Mouse (Mus musculus): ENCODE measurements around the gene Capza1. TPM values are rescaled to one million over a fixed set of nuclear protein-coding genes. Genes with fewer than 3 reads are reported as not detected.

The Capza1 gene
- polyA plus RNA-seq, 1 experiment = 29.6 TPM

- 88% methylated on average over 12 of the region's 12 CpGs for WGBS
- no peak for DNase-seq (ENCODE audit: low read depth in 1 of 2, low spot score in 2 of 2)
- Histone ChIP-seq H3K4me1 (ENCODE audit: control insufficient read depth, insufficient read depth, insufficient read length) (peaks cover 3% of the 10 kb centered on the region; the same call in 1 of the 2 replicates), H3K27ac (ENCODE audit: insufficient read depth, low read length) (no peak overlapping the region), H3K4me3 (ENCODE audit: extremely low read depth, insufficient read depth, insufficient read length) (no peak overlapping the region), H3K36me3 (ENCODE audit: control insufficient read depth, insufficient read depth, low read length) (peaks cover 15% of the 10 kb centered on the region), H3K27me3 (ENCODE audit: control insufficient read depth, insufficient read depth, low read length) (no peaks in the 10 kb centered on the region)
- TF ChIP-seq POLR2A (IDR thresholded peaks at IDR 0.05; ENCODE audit: low read depth, low read length) (no peak), CTCF (IDR thresholded peaks at IDR 0.05; ENCODE audit: extremely low read depth, insufficient read depth, insufficient read length, insufficient replicate concordance) (no peak)
Observed at GRCm38 (mm10) chr3:104794953-104795470, 69.3 kb downstream of the Capza1 start.

GRCm38 (mm10) chr3:104793871-104794828 lies 70.2 kb downstream of the Capza1 start:
- H3K4me3 ChIP-seq (ENCODE audit: extremely low read depth, insufficient read depth, insufficient read length) = no peak overlapping the region
- no peak overlapping the region for H3K27ac ChIP-seq (ENCODE audit: insufficient read depth, low read length)
- no peaks in the 10 kb centered on the region for H3K27me3 ChIP-seq (ENCODE audit: control insufficient read depth, insufficient read depth, low read length)
- peaks cover 5% of the 10 kb centered on the region; the same call in 1 of the 2 replicates for H3K4me1 ChIP-seq (ENCODE audit: control insufficient read depth, insufficient read depth, insufficient read length)
- TF ChIP-seq CTCF (IDR thresholded peaks at IDR 0.05; ENCODE audit: extremely low read depth, insufficient read depth, insufficient read length, insufficient replicate concordance) (no peak), POLR2A (IDR thresholded peaks at IDR 0.05; ENCODE audit: low read depth, low read length) (no peak)
- 71% methylated on average over 20 of the region's 20 CpGs for WGBS
- DNase-seq (ENCODE audit: low read depth in 1 of 2, low spot score in 2 of 2) = peak in 1 of 2 experiments; percentile 46
- H3K36me3 ChIP-seq (ENCODE audit: control insufficient read depth, insufficient read depth, low read length) = peaks cover 7% of the 10 kb centered on the region

GRCm38 (mm10) chr3:104792360-104793270 lies 71.7 kb downstream of the Capza1 start:
- H3K36me3 ChIP-seq (ENCODE audit: control insufficient read depth, insufficient read depth, low read length) = peaks cover 5% of the 10 kb centered on the region
- no peak overlapping the region for H3K27ac ChIP-seq (ENCODE audit: insufficient read depth, low read length)
- 0 out of 2 replicates have a peak, but pooled peaks cover 2% of the 10 kb centered on the region for H3K27me3 ChIP-seq (ENCODE audit: control insufficient read depth, insufficient read depth, low read length)
- no peak for TF ChIP-seq CTCF (IDR thresholded peaks at IDR 0.05; ENCODE audit: extremely low read depth, insufficient read depth, insufficient read length, insufficient replicate concordance)
- no peak for TF ChIP-seq POLR2A (IDR thresholded peaks at IDR 0.05; ENCODE audit: low read depth, low read length)
- no peak for DNase-seq (ENCODE audit: low read depth in 1 of 2, low spot score in 2 of 2)
- H3K4me3 ChIP-seq (ENCODE audit: extremely low read depth, insufficient read depth, insufficient read length) = no peak overlapping the region
- peaks cover 8% of the 10 kb centered on the region; the same call in 1 of the 2 replicates for H3K4me1 ChIP-seq (ENCODE audit: control insufficient read depth, insufficient read depth, insufficient read length)
- WGBS = 82% methylated on average over 15 of the region's 15 CpGs

- H3K36me3 ChIP-seq (ENCODE audit: control insufficient read depth, insufficient read depth, low read length) = peaks cover 5% of the 10 kb centered on the region
- H3K27ac ChIP-seq (ENCODE audit: insufficient read depth, low read length) = no peak overlapping the region
- no peak for DNase-seq (ENCODE audit: low read depth in 1 of 2, low spot score in 2 of 2)
- WGBS = 95% methylated on average over 8 of the region's 8 CpGs
- H3K4me1 ChIP-seq (ENCODE audit: control insufficient read depth, insufficient read depth, insufficient read length) = peaks cover 7% of the 10 kb centered on the region; the same call in 1 of the 2 replicates
- no peak overlapping the region for H3K4me3 ChIP-seq (ENCODE audit: extremely low read depth, insufficient read depth, insufficient read length)
- TF ChIP-seq POLR2A (IDR thresholded peaks at IDR 0.05; ENCODE audit: low read depth, low read length) = no peak
- no peak for TF ChIP-seq CTCF (IDR thresholded peaks at IDR 0.05; ENCODE audit: extremely low read depth, insufficient read depth, insufficient read length, insufficient replicate concordance)
- 0 out of 2 replicates have a peak, but pooled peaks cover 2% of the 10 kb centered on the region for H3K27me3 ChIP-seq (ENCODE audit: control insufficient read depth, insufficient read depth, low read length)
Observed at GRCm38 (mm10) chr3:104791671-104792070, 72.6 kb downstream of the Capza1 start.

- Histone ChIP-seq H3K36me3 (ENCODE audit: control insufficient read depth, insufficient read depth, low read length) (peaks cover 5% of the 10 kb centered on the region), H3K4me1 (ENCODE audit: control insufficient read depth, insufficient read depth, insufficient read length) (peaks cover 5% of the 10 kb centered on the region; the same call in 1 of the 2 replicates), H3K4me3 (ENCODE audit: extremely low read depth, insufficient read depth, insufficient read length) (no peak overlapping the region), H3K27me3 (ENCODE audit: control insufficient read depth, insufficient read depth, low read length) (0 out of 2 replicates have a peak, but pooled peaks cover 2% of the 10 kb centered on the region), H3K27ac (ENCODE audit: insufficient read depth, low read length) (no peak overlapping the region)
- TF ChIP-seq POLR2A (IDR thresholded peaks at IDR 0.05; ENCODE audit: low read depth, low read length) (no peak), CTCF (IDR thresholded peaks at IDR 0.05; ENCODE audit: extremely low read depth, insufficient read depth, insufficient read length, insufficient replicate concordance) (no peak)
- DNase-seq (ENCODE audit: low read depth in 1 of 2, low spot score in 2 of 2) = no peak
- WGBS = 87% methylated on average over 4 of the region's 4 CpGs
Observed at GRCm38 (mm10) chr3:104791017-104791416, 73.3 kb downstream of the Capza1 start.

- Histone ChIP-seq H3K27me3 (ENCODE audit: control insufficient read depth, insufficient read depth, low read length) (0 out of 2 replicates have a peak, but pooled peaks cover 2% of the 10 kb centered on the region), H3K4me3 (ENCODE audit: extremely low read depth, insufficient read depth, insufficient read length) (no peak overlapping the region), H3K36me3 (ENCODE audit: control insufficient read depth, insufficient read depth, low read length) (peaks cover 4% of the 10 kb centered on the region), H3K27ac (ENCODE audit: insufficient read depth, low read length) (no peak overlapping the region), H3K4me1 (ENCODE audit: control insufficient read depth, insufficient read depth, insufficient read length) (peaks cover 5% of the 10 kb centered on the region; the same call in 1 of the 2 replicates)
- 69% methylated on average over 6 of the region's 6 CpGs for WGBS
- TF ChIP-seq POLR2A (IDR thresholded peaks at IDR 0.05; ENCODE audit: low read depth, low read length) = no peak
- TF ChIP-seq CTCF (IDR thresholded peaks at IDR 0.05; ENCODE audit: extremely low read depth, insufficient read depth, insufficient read length, insufficient replicate concordance) = no peak
- no peak for DNase-seq (ENCODE audit: low read depth in 1 of 2, low spot score in 2 of 2)
Observed at GRCm38 (mm10) chr3:104790401-104790937, 73.8 kb downstream of the Capza1 start.

Measured in spleen, adult 2 months (tissue).